Mouse (Mus musculus) thymus, postnatal 25 days (tissue): ENCODE data around the gene A730046J19Rik.

ENCODE experiments used
- DNase-seq: peaks from one replicate; pipeline ENCODE4 v3.0.0; 2022

Gene A730046J19Rik

GRCm38 (mm10) chrX:144153523-144153922, at the start of gene A730046J19Rik:
Gene A730046J19Rik, plus strand, starts transcription at chrX:144153695.
- no peak for DNase-seq

GRCm38 (mm10) chrX:144104619-144105416, 48.7 kb upstream of the A730046J19Rik start:
- no peak for DNase-seq

GRCm38 (mm10) chrX:144136281-144136680, 17.2 kb upstream of the A730046J19Rik start:
- no peak for DNase-seq

- no peak for DNase-seq
These were observed 3.5 kb upstream of the A730046J19Rik start for GRCm38 (mm10) chrX:144149987-144150386.

- DNase-seq = no peak
These were observed 616 bp downstream of the A730046J19Rik start for GRCm38 (mm10) chrX:144154111-144154510.

GRCm38 (mm10) chrX:144162936-144163335, 9.4 kb downstream of the A730046J19Rik start:
- DNase-seq = no peak
